Mouse (Mus musculus) ES-E14 (cell line): ENCODE data around the gene Gpld1.

Experiments used
- HCFC1 ChIP-seq: IDR thresholded peaks from 2 replicates; pipeline ENCODE4 v1.6.1; 2012; ENCODE audit warnings: low read length, inconsistent platforms, borderline replicate concordance; ENCODE audit not compliant: insufficient read depth
- MAFK ChIP-seq: IDR thresholded peaks from 2 replicates; pipeline ENCODE4 v1.6.1; 2014; ENCODE audit warnings: mild to moderate bottlenecking, low read depth, low read length, inconsistent platforms; ENCODE audit not compliant: insufficient read depth
- ZC3H11A ChIP-seq: IDR thresholded peaks from 2 replicates; pipeline ENCODE4 v1.6.1; 2012; ENCODE audit warnings: low read depth, mild to moderate bottlenecking, inconsistent platforms, low read length, borderline replicate concordance
- ZNF384 ChIP-seq: IDR thresholded peaks from 2 replicates; pipeline ENCODE4 v1.6.1; 2012; ENCODE audit warnings: low read depth, low read length, inconsistent platforms

GRCm38 (mm10) chr13:24942512-24943282 is at the start of gene Gpld1:
- TF ChIP-seq MAFK = no peak
- no peak for TF ChIP-seq ZC3H11A
- TF ChIP-seq HCFC1 = no peak
- no peak for TF ChIP-seq ZNF384
